Comparison of ENCODE assay signal across 24 mouse cellular contexts in the genomic region with DNA sequence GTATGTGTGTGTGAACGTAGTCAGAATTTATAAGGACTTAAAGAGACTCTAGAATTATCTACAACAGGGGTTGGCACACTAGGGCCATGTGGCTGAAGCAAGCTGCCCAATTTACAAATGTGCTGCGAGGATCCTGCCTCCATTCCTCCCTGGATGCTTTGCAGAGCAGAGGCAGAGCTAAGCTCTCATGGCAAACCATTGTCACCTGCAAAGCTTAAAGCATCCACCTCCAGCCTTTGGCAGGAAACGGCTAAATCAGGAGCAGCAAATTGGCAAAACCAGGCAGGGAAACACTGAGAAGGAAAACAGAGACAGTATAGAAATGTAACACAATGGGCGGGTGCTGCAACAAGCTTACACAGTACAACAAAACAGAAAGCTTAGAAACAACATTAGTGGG.
"Had no signal": no experiment of that assay in that cellular context is flagged by ENCODE, and none has a peak within 500 bp of the region (broad histone marks: within the 10 kb centered on the region; RNA-seq: fewer than 3 reads in every experiment).

No protein-coding gene starts in this region.

- H3K9me3 ChIP-seq: liver, embryonic 13.5 days; liver, embryonic 15.5 days; lung, embryonic 15.5 days; midbrain, embryonic 12.5 days; neural tube, embryonic 13.5 days; stomach, embryonic 15.5 days had no signal

- ATAC-seq: liver, postnatal 0 days; lung, postnatal 0 days; midbrain, embryonic 16.5 days had no signal

- H3K9ac ChIP-seq: liver, embryonic 13.5 days; liver, embryonic 15.5 days; liver, postnatal 0 days; lung, embryonic 15.5 days; midbrain, embryonic 12.5 days; neural tube, embryonic 13.5 days; stomach, embryonic 15.5 days had no signal

- H3K4me2 ChIP-seq: liver, embryonic 13.5 days; liver, embryonic 15.5 days; lung, embryonic 15.5 days; midbrain, embryonic 12.5 days; neural tube, embryonic 13.5 days; stomach, embryonic 15.5 days had no signal

- H3K4me1 ChIP-seq: liver, embryonic 13.5 days; liver, embryonic 15.5 days; lung, embryonic 15.5 days; megakaryocyte, embryonic 14.5 days; midbrain, embryonic 12.5 days had no signal

- H3K36me3 ChIP-seq: liver, embryonic 13.5 days; liver, embryonic 15.5 days; stomach, embryonic 15.5 days had no signal

- H3K27me3 ChIP-seq: liver, embryonic 13.5 days; liver, embryonic 15.5 days; lung, embryonic 15.5 days; megakaryocyte, embryonic 14.5 days; midbrain, embryonic 12.5 days; neural tube, embryonic 13.5 days; stomach, embryonic 15.5 days had no signal

- H3K4me3 ChIP-seq: liver, embryonic 13.5 days; liver, embryonic 15.5 days; lung, embryonic 15.5 days; megakaryocyte, embryonic 14.5 days; midbrain, embryonic 12.5 days; neural tube, embryonic 13.5 days; stomach, embryonic 15.5 days had no signal

- DNase-seq: liver, embryonic 13.5 days; liver, postnatal 0 days; lung, adult 2 months; lung, postnatal 14 days; lung, postnatal 36 days; midbrain, embryonic 14.5 days; retina, postnatal 1 day; right cerebral cortex, adult 18-20 months; right cerebral cortex, postnatal 25 days; right cerebral cortex, postnatal 4 days; spleen, adult 18-20 months; thymus, adult 18-20 months; thymus, postnatal 14 days; thymus, postnatal 36 days had no signal

- H3K27ac ChIP-seq: liver, embryonic 13.5 days; liver, embryonic 15.5 days; lung, embryonic 15.5 days; macrophage; midbrain, embryonic 12.5 days; neural tube, embryonic 13.5 days; stomach, embryonic 15.5 days; stomach, postnatal 0 days had no signal
